Mouse (Mus musculus) MEL (cell line): ENCODE data around the gene Tmem203. TPM values are rescaled to one million over a fixed set of nuclear protein-coding genes. Genes with fewer than 3 reads are reported as not detected.

ENCODE experiments used
- DNase-seq: peaks from one replicate; pipeline ENCODE4 v3.0.0; 2011; ENCODE audit warnings: low read depth, low spot score
- H3K27ac ChIP-seq: 2 replicates; pipeline ENCODE4 v1.5.1; 2012; ENCODE audit warnings: low read depth, mild to moderate bottlenecking, control low read depth, low read length, moderate library complexity; ENCODE audit not compliant: control insufficient read depth
- H3K27me3 ChIP-seq, 2 experiments: fragments of 150-350 bp in 1 of 2; sonication (generic) in 1 of 2; 2 replicates each; pipeline ENCODE4 v1.6.1; 2012; ENCODE audit warnings: low read length in 2 of 2, mild to moderate bottlenecking in 2 of 2, improper control_type of control experiment in 1 of 2, moderate library complexity in 1 of 2; ENCODE audit not compliant: insufficient read depth in 2 of 2, control insufficient read depth in 1 of 2
- H3K36me3 ChIP-seq, 2 experiments: 2 replicates each; pipeline ENCODE4 v1.6.1; 2012 to 2014; ENCODE audit warnings: low read length in 2 of 2, improper control_type of control experiment in 1 of 2, inconsistent platforms in 1 of 2, mild to moderate bottlenecking in 1 of 2; ENCODE audit not compliant: insufficient read depth in 2 of 2, control insufficient read depth in 1 of 2
- H3K4me1 ChIP-seq, 2 experiments: fragments of 150-350 bp in 1 of 2; sonication (generic) in 1 of 2; 2 replicates each; pipeline ENCODE4 v1.6.1; 2012; ENCODE audit warnings: low read length in 2 of 2, improper control_type of control experiment in 1 of 2, mild to moderate bottlenecking in 1 of 2; ENCODE audit not compliant: insufficient read depth in 2 of 2, control insufficient read depth in 1 of 2
- H3K4me3 ChIP-seq, 2 experiments: fragments of 150-350 bp in 1 of 2; sonication (generic) in 1 of 2; 2 replicates each; pipeline ENCODE4 v1.5.1; 2012; ENCODE audit warnings: low read depth in 2 of 2, low read length in 2 of 2, mild to moderate bottlenecking in 2 of 2, moderate library complexity in 2 of 2, control low read depth in 1 of 2, improper control_type of control experiment in 1 of 2; ENCODE audit not compliant: control insufficient read depth in 1 of 2, insufficient read depth in 1 of 2
- H3K79me2 ChIP-seq: 2 replicates; pipeline ENCODE4 v1.6.1; 2012; ENCODE audit warnings: mild to moderate bottlenecking, low read length, moderate library complexity; ENCODE audit not compliant: control insufficient read depth, poor library complexity, insufficient read depth
- H3K9ac ChIP-seq: 2 replicates; pipeline ENCODE4 v1.6.1; 2012; ENCODE audit warnings: low read depth, mild to moderate bottlenecking, control low read depth, low read length, moderate library complexity; ENCODE audit not compliant: control insufficient read depth, poor library complexity, severe bottlenecking
- H3K9me3 ChIP-seq: fragments of 150-350 bp; sonication (generic); replicated peaks from 2 replicates; pipeline ENCODE4 v1.6.1; 2012; ENCODE audit warnings: mild to moderate bottlenecking, low read length, improper control_type of control experiment, moderate library complexity; ENCODE audit not compliant: insufficient read depth
- CHD1 ChIP-seq: IDR thresholded peaks from 2 replicates; pipeline ENCODE4 v1.6.1; 2012; ENCODE audit warnings: low read depth, mild to moderate bottlenecking, inconsistent platforms, low read length, improper control_type of control experiment
- CTCF ChIP-seq, 3 experiments: IDR thresholded peaks in 2 of 3; conservative IDR thresholded peaks in 1 of 3; 2 replicates each; pipeline ENCODE4 v1.5.1; 2011 to 2012; ENCODE audit warnings: low read length in 3 of 3, low read depth in 2 of 3, mild to moderate bottlenecking in 2 of 3, improper control_type of control experiment in 1 of 3, inconsistent platforms in 1 of 3, mixed read lengths in 1 of 3, moderate library complexity in 1 of 3; ENCODE audit not compliant: control insufficient read depth in 1 of 3, insufficient read depth in 1 of 3, poor library complexity in 1 of 3, severe bottlenecking in 1 of 3
- EP300 ChIP-seq, 2 experiments: IDR thresholded peaks; 2 replicates each; pipeline ENCODE4 v1.6.1; 2011; ENCODE audit warnings: improper control_type of control experiment in 2 of 2, low read length in 2 of 2, low read depth in 1 of 2, mild to moderate bottlenecking in 1 of 2
- ETS1 ChIP-seq: IDR thresholded peaks from 2 replicates; pipeline ENCODE4 v1.6.1; 2012; ENCODE audit warnings: low read depth, mild to moderate bottlenecking, inconsistent platforms, low read length, improper control_type of control experiment, moderate library complexity
- GABPA ChIP-seq: IDR thresholded peaks from 2 replicates; pipeline ENCODE4 v1.6.1; 2012; ENCODE audit warnings: low read depth, mild to moderate bottlenecking, inconsistent platforms, low read length, improper control_type of control experiment, moderate library complexity
- HCFC1 ChIP-seq: IDR thresholded peaks from 2 replicates; pipeline ENCODE4 v1.6.1; 2012; ENCODE audit warnings: low read depth, mild to moderate bottlenecking, inconsistent platforms, low read length, improper control_type of control experiment, moderate library complexity
- KAT2A ChIP-seq: conservative IDR thresholded peaks from 2 replicates; pipeline ENCODE4 v1.6.1; 2012; ENCODE audit warnings: low read depth, low read length, improper control_type of control experiment, inconsistent platforms
- MAFK ChIP-seq: IDR thresholded peaks from 2 replicates; pipeline ENCODE4 v1.6.1; 2011; ENCODE audit warnings: low read depth, mild to moderate bottlenecking, low read length, improper control_type of control experiment, borderline replicate concordance
- MAX ChIP-seq: IDR thresholded peaks from 2 replicates; pipeline ENCODE4 v1.6.1; 2011; ENCODE audit warnings: low read length, improper control_type of control experiment
- MAZ ChIP-seq: IDR thresholded peaks from 2 replicates; pipeline ENCODE4 v1.6.1; 2012; ENCODE audit warnings: low read depth, mild to moderate bottlenecking, inconsistent platforms, low read length, improper control_type of control experiment
- MEF2A ChIP-seq: IDR thresholded peaks from 2 replicates; pipeline ENCODE4 v1.6.1; 2014; ENCODE audit warnings: low read depth, mild to moderate bottlenecking, inconsistent platforms, low read length, improper control_type of control experiment; ENCODE audit not compliant: poor library complexity, insufficient replicate concordance, severe bottlenecking; ENCODE audit errors: extremely low read depth
- MYB ChIP-seq: IDR thresholded peaks from 2 replicates; pipeline ENCODE4 v1.6.1; 2011; ENCODE audit warnings: mild to moderate bottlenecking, low read depth, low read length, improper control_type of control experiment
- MYC ChIP-seq: IDR thresholded peaks from 2 replicates; pipeline ENCODE4 v1.6.1; 2011; ENCODE audit warnings: low read depth, mild to moderate bottlenecking, low read length, improper control_type of control experiment, moderate library complexity
- NRF1 ChIP-seq: IDR thresholded peaks from 2 replicates; pipeline ENCODE4 v1.6.1; 2014; ENCODE audit warnings: low read depth, mild to moderate bottlenecking, inconsistent platforms, low read length, improper control_type of control experiment, moderate library complexity; ENCODE audit not compliant: poor library complexity, insufficient read depth, severe bottlenecking
- POLR2A ChIP-seq, 2 experiments: IDR thresholded peaks; 2 replicates each; pipeline ENCODE4 v1.6.1; 2011 to 2012; ENCODE audit warnings: low read length in 2 of 2, mild to moderate bottlenecking in 2 of 2, control low read depth in 1 of 2, improper control_type of control experiment in 1 of 2, low read depth in 1 of 2, moderate library complexity in 1 of 2; ENCODE audit not compliant: control insufficient read depth in 1 of 2, insufficient read depth in 1 of 2, poor library complexity in 1 of 2
- RAD21 ChIP-seq: IDR thresholded peaks from 2 replicates; pipeline ENCODE4 v1.6.1; 2011; ENCODE audit warnings: mild to moderate bottlenecking, low read depth, low read length, improper control_type of control experiment
- SIN3A ChIP-seq: IDR thresholded peaks from 2 replicates; pipeline ENCODE4 v1.6.1; 2012; ENCODE audit warnings: low read length, improper control_type of control experiment, inconsistent platforms
- SMC3 ChIP-seq: IDR thresholded peaks from 2 replicates; pipeline ENCODE4 v1.6.1; 2011; ENCODE audit warnings: low read depth, low read length, improper control_type of control experiment
- TAL1 ChIP-seq: IDR thresholded peaks from 2 replicates; pipeline ENCODE4 v1.6.1; 2012; ENCODE audit warnings: mild to moderate bottlenecking, inconsistent platforms, low read length, moderate library complexity, mixed read lengths
- TBP ChIP-seq: IDR thresholded peaks from 2 replicates; pipeline ENCODE4 v1.8.0; 2011; ENCODE audit warnings: low read depth, low read length, improper control_type of control experiment
- TCF12 ChIP-seq: IDR thresholded peaks from 2 replicates; pipeline ENCODE4 v1.6.1; 2014; ENCODE audit warnings: low read depth, mild to moderate bottlenecking, inconsistent platforms, low read length, improper control_type of control experiment, moderate library complexity
- USF2 ChIP-seq, 2 experiments: IDR thresholded peaks; 2 replicates each; pipeline ENCODE4 v1.6.1; 2011 to 2012; ENCODE audit warnings: improper control_type of control experiment in 2 of 2, low read length in 2 of 2, borderline replicate concordance in 1 of 2, inconsistent platforms in 1 of 2, low read depth in 1 of 2, mild to moderate bottlenecking in 1 of 2; ENCODE audit not compliant: insufficient read depth in 1 of 2
- polyA plus RNA-seq, 2 experiments: library from polyadenylated mRNA; stranded (reverse) in 1 of 2; unstranded in 1 of 2; fragments of >175 nt in 1 of 2; fragments of >200 nt in 1 of 2; gene quantifications; 2 replicates each; pipeline versions ENCODE4 v1.2.1 to v1.2.4; 2012; ENCODE audit warnings: low replicate concordance in 2 of 2, low read depth in 1 of 2; ENCODE audit not compliant: insufficient read length in 2 of 2, insufficient read depth in 1 of 2, missing spikeins in 1 of 2
- total RNA-seq: library from RNA; depleted of rRNA; stranded (reverse); fragments of 300-350 nt; gene quantifications from 2 replicates; pipeline ENCODE4 v1.2.3, GENCODE M21; 2012

Gene Tmem203
- total and polyA plus RNA-seq, 3 experiments = 8.4 to 17.0 TPM; not detected in 1

DNA sequence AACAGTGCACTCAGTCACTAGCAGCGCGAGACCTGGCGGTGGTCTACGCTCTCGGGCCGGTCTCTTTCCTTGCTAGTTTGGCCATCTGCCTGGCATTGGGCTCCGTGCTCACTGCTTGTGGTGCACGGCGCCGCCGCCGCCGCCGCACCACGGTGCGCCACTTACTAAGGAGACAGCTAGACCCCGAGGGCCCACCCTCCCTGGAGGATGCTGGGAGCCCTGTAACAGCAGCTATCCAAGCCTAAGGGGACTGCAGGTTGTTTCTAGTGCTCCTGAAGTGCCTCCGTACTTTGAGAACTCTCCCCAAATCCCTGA, 35.5 kb downstream of the Tmem203 start:
- Histone ChIP-seq H3K4me1 (peaks cover 7 to 34% of the 10 kb centered on the region in 2 experiments), H3K9ac (no peak overlapping the region), H3K4me3 (no peak overlapping the region), H3K36me3 (peaks cover 0 to 11% of the 10 kb centered on the region in 2 experiments; a peak in 2 of 4 replicates), H3K9me3 (no peaks in the 10 kb centered on the region), H3K27ac (no peak overlapping the region), H3K27me3 (no peaks in the 10 kb centered on the region), H3K79me2 (no peaks in the 10 kb centered on the region)
- no peak for DNase-seq
- TF ChIP-seq NRF1 (no peak), MYC (no peak), ETS1 (no peak), USF2 (IDR thresholded peaks at IDR 0.05; ENCODE audit: borderline replicate concordance in 1 of 2, insufficient read depth in 1 of 2, low read depth in 1 of 2, low read length in 2 of 2) (no peak), RAD21 (no peak), TAL1 (no peak), EP300 (IDR thresholded peaks at IDR 0.05; ENCODE audit: low read depth in 1 of 2, low read length in 2 of 2) (no peak)

DNA sequence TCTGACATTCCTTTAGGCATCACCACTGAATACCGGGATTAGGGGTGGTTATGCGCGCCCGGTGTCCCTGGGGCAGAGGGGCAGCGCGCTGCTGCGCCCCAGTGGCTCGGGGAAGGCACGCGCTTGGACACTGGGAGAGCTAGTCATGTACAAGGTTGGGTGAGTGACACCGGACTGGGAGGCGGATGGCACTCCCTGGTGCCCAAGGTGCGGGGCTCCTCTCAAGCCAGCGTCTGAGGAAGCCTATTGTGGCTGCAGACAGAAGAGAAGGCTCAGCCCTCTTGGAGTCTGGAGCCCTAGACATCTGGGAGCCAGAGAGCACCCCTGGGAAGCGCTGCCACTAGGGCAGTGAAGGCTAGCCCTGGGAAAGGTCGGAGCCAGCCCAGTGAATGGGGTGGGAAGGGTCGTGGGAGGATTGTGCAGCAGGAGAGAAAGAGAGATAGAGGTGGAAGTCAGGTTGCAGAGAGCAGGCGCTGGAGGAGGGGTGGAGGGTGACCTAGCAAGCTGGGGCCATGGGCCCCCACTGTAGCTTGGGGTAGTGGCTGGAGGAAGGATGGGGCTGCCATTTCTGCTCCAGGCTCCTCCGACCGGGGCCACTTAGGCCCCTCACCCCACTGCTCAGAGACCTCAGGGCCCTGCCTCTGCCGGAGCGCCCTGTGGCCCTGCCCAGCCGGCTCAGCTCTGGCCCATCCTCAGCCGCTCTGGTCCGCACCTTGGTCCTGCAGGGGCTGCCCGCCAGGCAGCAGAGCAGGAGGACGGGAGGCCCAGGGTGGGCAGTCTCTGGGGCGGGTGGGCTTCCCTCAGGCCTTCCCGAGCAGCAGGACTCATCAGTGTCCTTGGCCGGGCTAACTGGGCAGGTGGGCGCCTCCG, 36.2 kb downstream of the Tmem203 start:
- Histone ChIP-seq H3K4me3 (no peak overlapping the region), H3K36me3 (peaks cover 0 to 6% of the 10 kb centered on the region in 2 experiments; a peak in 2 of 4 replicates), H3K27me3 (no peaks in the 10 kb centered on the region), H3K9ac (no peak overlapping the region), H3K79me2 (no peaks in the 10 kb centered on the region), H3K4me1 (peaks cover 7 to 27% of the 10 kb centered on the region in 2 experiments), H3K9me3 (no peaks in the 10 kb centered on the region), H3K27ac (no peak overlapping the region)
- no peak for DNase-seq
- no peak for TF ChIP-seq CHD1
- peak; percentile 2; the same call in 1 of the 2 replicates for TF ChIP-seq RAD21
- no peak for TF ChIP-seq ETS1
- TF ChIP-seq MYC = no peak
- peak in 2 of 3 experiments; percentile 17 to 25; a peak in 1 of 6 replicates for TF ChIP-seq CTCF (IDR thresholded peaks at IDR 0.05 in 2 of 3, conservative IDR thresholded peaks at IDR 0.05 in 1 of 3; ENCODE audit: control insufficient read depth in 1 of 3, insufficient read depth in 1 of 3, low read depth in 2 of 3, low read length in 3 of 3, poor library complexity in 1 of 3, severe bottlenecking in 1 of 3)

DNA sequence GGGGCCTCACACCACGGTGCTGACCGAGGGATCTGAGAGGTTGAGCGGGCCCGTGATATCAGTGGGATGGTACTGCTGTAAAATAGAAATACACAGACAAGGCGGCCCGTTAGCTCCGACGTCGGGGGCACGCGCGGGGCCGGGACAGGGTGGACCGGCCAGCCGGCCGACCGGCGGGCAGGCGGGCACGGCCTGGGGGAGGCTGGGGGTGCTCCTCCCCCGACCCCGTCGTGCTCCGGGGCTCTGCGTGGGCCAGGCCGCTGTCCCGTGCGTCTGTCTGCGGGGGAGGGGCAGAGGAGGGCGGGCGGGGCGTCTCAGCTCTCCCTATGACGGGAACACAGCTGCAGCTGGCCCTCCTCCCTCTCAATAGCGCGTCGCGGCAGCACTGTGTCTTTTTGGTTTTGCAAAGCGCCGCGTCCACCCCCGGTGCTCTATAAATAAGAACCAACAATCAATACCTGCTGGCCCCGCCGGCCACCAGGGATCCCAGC, 36.9 kb downstream of the Tmem203 start:
- no peak overlapping the region for H3K4me3 ChIP-seq
- H3K9ac ChIP-seq = no peak overlapping the region
- TF ChIP-seq CTCF (IDR thresholded peaks at IDR 0.05 in 2 of 3, conservative IDR thresholded peaks at IDR 0.05 in 1 of 3; ENCODE audit: control insufficient read depth in 1 of 3, insufficient read depth in 1 of 3, low read depth in 2 of 3, low read length in 3 of 3, poor library complexity in 1 of 3, severe bottlenecking in 1 of 3) = no peak
- TF ChIP-seq SMC3 = no peak
- TF ChIP-seq MAZ = no peak
- TF ChIP-seq MAFK = no peak
- TF ChIP-seq TBP = no peak
- no peak for TF ChIP-seq POLR2A (IDR thresholded peaks at IDR 0.05; ENCODE audit: control insufficient read depth in 1 of 2, insufficient read depth in 1 of 2, low read depth in 1 of 2, low read length in 2 of 2, poor library complexity in 1 of 2)
- no peak for TF ChIP-seq MYB
- no peak for TF ChIP-seq TAL1
- TF ChIP-seq TCF12 = no peak
- no peak for TF ChIP-seq GABPA
- TF ChIP-seq HCFC1 = no peak
- no peak for TF ChIP-seq KAT2A
- TF ChIP-seq MAX = no peak
- TF ChIP-seq SIN3A = no peak
- TF ChIP-seq MEF2A = no peak
- no peak for TF ChIP-seq CHD1

More for the DNA sequence above, 36.9 kb downstream of the Tmem203 start:
- no peaks in the 10 kb centered on the region for H3K79me2 ChIP-seq
- peaks cover 0 to 4% of the 10 kb centered on the region in 2 experiments; a peak in 1 of 4 replicates for H3K27me3 ChIP-seq
- H3K27ac ChIP-seq = no peak overlapping the region
- H3K4me1 ChIP-seq = peaks cover 4 to 21% of the 10 kb centered on the region in 2 experiments
- no peaks in the 10 kb centered on the region; a peak in 2 of 4 replicates for H3K36me3 ChIP-seq
- no peaks in the 10 kb centered on the region for H3K9me3 ChIP-seq
- DNase-seq = no peak
